Mouse (Mus musculus): Measurements from ENCODE around the gene Ttf1. TPM values are rescaled to one million over a fixed set of nuclear protein-coding genes. Genes with fewer than 3 reads are reported as not detected.
A peak's percentile ranks its signal among the peaks of the same experiment; 100 is the strongest.
"Not testable (repeated sequence)": the region's sequence is repeated elsewhere in the genome, so short reads cannot be mapped to it uniquely, and the experiment has no call there.

Ttf1 gene
- total RNA-seq, 2 experiments from 2014 or later = 12.0 to 13.9 TPM

DNA sequence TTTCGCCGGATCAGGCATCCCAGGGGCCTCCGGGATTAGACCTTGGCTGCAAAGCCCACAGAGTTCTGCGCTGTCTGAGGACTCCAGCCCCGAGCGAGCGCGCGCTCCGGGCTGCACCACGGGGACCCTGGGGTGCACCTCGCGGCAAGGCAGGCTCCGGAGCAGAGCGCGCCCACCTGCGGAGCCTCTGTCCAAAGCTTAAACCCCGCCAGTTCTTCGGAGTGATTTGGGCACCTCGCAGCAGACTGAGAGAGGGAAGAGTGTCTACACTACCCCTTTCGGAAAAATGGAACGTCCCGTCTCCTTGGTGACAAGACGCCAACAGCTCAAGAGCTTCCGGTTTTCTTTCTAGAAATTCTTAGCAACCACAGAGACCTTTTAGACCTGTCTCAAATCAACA, 5.1 kb upstream of the Ttf1 start, which contains the start of gene Cfap77:
Gene Cfap77, minus strand, starts transcription at position 76 of the 400 bp plus-strand sequence.
- peak; percentile 68 to 75 for DNase-seq

DNA sequence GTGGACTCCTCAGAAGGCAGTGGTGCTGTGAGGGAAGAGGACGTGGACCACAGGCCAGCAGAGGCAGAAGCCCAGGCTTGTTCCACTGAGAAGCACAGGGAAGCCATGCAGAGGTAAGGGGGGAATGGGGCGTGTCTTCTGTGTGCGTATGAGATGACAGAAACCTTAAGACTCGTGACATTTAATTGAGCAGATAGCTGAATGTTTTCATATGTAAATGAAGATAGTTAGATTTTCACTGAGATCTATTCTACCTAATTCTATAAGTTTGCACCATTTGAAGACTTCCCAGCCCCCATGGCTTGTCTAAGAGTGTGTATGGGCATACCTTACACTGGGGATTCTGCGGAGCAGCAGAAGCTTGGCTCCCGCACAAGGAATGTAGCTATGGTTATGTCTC, 5.7 kb downstream of the Ttf1 start:
- DNase-seq = no peak

DNA sequence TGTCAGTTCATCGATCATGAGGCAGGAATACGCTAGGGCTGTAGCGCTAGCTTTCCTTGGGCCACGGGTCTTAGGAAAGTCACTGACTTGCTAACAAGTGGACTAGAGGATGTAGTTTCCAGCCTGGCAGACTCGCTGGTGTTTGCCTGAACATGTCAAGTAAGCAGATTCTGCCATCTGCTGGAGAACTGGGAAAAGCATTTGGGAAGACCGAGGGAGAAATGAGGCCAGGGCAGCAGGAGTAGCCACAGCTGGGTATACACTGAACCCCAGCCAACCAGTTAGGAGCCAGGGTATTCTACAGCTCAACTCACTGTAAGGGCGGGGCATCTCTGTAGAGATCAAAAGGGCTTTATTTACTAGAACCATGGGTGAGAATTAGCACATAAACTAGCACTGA, 6.3 kb downstream of the Ttf1 start:
- peak in 1 of 2 experiments; percentile 24 for DNase-seq

DNA sequence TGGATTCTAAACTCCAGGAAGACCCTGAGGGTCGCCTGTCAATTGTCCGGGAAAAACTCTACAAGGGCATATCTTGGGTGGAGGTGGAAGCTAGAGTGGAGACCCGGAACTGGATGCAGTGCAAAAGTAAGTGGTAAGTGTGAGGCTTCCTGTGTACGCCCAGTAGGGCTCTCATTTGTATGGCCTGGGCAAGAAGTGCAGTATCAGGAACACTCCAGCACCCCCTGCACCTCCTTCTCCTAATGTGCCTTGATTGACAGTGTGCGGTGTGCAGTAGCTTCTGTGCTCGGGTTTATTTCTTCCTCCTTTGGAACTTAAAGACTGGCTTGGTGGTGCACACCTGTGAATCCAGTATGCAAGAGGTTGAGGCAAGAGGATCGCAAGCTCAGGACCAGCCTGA, 14.6 kb downstream of the Ttf1 start:
- no peak for DNase-seq

DNA sequence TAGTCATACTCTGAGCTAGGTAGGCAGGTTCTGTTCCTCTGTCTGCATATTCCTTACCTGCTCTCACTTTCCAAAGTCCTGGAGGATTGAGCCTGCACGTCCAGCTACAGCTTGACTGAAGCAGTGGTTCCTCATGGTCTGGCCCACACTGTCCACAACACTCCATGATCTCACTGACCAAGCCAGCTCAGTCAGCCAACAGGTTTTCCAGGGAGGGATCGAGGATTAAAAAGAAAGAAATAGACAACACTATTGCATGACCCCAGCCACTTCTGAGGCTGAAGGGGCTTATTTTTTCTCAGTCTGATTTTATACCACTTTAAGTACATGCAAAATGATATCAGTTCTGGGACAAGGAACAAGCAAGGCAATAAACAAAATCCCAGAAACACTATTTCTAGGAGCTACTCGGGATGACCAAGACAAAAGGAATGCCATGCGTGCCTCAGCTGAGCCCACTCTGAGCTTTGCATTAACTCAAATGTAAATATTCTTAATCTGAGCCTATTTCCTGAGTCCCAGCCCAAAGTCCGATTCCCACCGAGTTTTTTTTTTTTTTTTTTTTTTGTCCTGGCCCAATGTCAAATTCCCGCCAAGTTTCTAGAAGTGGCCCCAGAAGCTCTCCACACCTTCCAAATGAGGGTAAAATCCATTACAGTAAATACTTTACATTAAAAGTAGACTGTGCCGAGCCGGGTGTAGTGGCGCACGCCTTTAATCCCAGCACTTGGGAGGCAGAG, 15.4 kb downstream of the Ttf1 start:
- DNase-seq = no peak

DNA sequence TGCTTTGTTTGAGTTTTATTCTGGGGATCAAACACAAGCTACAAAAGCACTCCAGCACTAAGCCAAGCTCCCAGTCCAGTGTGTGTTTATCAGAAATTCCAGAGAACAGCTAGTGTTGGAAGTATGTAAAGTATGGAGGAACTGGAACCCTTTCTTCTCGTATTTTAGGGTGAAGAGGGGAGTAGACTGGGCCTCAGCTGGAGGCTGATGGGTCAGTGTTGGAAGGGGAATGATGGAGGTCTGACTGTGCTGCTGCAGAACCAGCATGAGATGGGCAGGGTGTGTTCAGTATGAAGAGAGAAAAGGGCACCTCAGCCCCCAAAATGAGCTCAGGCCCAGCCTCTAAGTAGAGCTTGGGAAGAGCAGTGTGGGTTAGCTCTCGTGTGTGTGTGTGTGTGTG, 16.2 kb downstream of the Ttf1 start:
- no peak for DNase-seq

DNA sequence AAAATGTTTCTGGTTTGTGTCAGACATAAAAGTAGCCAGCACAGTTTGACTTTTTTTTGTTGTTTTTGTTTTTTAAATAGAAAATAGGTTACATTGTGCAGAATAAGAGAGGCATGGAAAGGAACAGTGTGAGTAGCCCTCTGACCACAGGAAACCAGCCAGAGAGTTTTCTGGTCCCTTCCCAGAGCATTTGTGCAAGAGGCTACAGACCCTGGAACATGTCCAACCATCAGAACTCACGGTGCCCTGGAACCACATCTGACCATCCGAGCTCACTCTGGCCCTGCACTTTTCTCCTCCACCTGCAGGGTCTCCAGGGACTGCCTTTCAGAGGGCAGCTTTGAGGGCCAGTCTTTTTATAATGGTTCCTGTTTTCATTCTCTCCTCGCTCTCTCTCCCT, 21.9 kb downstream of the Ttf1 start:
- DNase-seq = peak in 1 of 2 experiments; percentile 23

DNA sequence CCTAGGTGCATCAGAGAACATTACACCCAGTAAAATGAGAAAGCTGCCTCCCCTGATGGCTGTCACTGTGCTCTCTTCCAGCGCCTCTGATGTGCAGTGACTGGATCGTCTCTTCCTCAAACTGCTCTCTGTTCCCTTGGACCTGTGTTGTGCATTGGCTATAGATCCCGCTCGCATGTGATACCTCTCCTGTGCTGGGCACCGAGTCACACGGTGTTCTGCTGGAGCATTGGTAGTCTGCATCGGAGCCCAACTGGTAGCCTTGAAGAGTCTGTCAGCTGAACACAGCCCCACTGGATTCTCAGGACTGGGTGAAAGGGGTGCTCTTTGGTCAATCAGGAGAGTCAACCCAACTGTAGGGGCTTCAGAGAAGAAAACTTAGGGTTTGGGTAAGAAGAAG, 26.0 kb downstream of the Ttf1 start:
- DNase-seq = no peak

DNA sequence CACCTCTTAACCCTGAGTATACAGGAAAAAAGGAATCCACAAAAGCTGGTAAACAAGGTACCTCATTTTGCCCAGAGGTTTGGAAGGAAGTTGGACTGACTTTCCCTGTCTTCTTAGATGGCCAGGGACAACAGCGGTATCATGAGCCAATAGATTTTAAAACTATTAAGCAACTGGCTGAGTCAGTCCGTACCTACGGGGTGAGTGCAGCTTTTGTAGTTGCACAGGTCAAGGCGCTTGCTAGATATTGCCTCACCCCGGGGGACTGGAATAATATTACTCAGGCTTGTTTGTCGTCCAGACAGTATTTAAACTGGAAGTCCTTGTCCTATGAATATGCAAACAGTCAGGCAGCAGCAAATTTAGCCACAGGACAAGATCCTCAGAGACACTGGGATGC, 29.2 kb downstream of the Ttf1 start:
- DNase-seq = peak; percentile 20 to 64

DNA sequence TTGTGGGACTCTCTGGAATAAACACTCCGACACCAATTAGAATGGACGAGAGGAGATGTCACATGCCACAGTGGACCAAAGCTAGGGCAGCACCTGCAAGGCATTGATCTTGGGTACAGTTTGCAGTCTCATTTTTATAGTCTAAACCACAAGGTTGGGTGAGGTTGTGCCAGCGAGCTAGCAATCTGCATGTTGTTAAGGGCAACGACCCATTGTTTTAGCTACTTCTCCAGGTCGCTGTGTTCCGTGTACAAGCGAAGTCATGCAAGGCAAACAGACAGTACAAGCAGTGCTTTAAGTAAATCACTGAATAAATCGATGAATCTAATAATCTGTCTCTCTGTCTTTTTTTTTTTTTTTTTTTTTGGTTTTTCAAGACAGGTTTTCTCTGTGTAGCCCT, 35.6 kb downstream of the Ttf1 start:
- DNase-seq = no peak

DNA sequence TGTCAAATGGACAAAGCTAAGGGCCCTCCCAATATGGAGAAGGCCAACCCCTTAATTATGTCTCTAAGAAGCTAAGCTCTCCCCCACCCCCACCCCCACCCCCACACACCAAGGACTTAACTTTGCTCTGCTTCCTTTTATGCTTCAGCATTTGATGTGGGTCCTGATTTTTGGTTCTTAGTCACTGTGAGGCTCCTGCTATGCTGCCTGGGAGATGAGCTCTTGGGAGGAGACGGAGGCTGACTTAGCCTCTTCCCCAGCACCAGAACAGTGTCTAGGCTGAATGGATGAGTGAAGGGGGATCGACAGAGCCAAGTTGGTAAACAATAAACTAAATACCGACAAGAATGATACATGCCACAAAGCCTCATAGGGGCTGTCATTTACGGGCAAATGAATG, 36.7 kb downstream of the Ttf1 start:
- no peak for DNase-seq

DNA sequence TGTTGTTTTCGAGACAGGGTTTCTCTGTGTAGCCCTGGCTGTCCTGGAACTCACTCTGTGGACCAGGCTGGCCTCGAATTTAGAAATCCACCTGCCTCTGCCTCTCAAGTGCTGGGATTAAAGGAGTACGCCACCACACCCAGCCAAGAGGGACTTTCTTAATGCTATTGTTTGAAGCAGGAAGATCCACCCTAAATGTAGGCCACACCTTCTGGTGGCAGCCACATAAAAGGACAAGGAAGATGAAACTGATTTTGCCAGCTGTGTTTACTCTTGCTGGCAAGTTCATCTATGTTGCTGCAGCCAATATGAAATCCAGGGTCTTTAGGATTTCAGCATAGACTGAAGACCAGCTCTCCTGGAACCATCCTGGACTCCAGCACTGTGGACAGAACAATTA, 37.4 kb downstream of the Ttf1 start:
- DNase-seq = no peak

DNA sequence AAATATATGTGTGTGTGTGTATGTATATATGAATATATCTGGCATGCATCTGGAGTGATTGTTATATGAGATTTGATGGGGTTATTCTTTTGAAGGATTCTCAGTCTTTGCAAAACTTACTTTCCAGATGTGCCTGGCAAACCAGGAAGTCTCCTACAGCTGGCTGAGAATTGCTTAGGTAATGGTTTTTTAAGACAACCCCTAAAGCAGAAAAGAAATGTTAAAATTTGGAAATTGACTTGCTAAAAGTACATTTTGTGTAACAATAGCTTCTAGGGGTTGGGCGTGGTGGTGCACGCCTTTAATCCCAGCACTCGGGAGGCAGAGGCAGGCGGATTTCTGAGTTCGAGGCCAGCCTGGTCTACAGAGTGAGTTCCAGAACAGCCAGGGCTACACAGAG, 37.9 kb downstream of the Ttf1 start:
- DNase-seq = not testable (repeated sequence)

DNA sequence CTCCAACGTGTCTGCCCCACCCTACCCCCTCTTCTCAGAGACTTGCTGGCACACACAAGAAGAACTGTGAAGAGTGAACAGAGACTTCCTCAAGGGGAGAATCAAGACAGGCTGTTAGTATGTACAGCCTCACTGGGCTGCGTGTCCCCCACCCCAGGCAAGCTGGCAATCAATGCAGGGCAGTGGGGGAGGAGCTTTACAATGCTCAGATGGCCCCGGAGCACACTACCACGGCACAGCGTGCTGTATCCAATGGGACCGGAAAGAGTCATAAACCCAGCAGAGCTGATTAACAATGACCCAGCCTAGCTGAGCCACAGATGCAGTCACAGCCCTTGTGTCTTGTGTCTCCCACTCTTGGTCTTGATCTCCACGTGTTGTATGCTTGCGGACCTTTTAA, 38.7 kb downstream of the Ttf1 start:
- no peak for DNase-seq

DNA sequence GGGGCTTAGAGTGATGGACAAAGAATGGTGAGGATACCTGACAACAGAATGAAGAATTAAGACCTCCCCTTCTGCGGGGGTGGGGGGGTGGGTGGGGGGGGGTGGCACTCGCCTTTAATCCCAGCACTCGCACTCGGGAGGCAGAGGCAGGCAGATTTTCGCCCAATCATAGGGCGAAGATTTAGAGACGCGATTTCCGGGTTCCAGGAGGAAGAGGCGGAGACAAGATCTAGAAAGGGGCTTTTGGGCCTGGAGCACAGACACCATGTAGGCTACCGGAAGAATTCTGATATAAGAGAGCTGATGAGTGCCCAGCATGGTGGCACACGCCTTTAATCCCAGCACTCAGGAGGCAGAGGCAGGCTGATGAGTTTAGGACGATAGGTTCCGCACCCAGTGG, 39.6 kb downstream of the Ttf1 start:
- no peak for DNase-seq

DNA sequence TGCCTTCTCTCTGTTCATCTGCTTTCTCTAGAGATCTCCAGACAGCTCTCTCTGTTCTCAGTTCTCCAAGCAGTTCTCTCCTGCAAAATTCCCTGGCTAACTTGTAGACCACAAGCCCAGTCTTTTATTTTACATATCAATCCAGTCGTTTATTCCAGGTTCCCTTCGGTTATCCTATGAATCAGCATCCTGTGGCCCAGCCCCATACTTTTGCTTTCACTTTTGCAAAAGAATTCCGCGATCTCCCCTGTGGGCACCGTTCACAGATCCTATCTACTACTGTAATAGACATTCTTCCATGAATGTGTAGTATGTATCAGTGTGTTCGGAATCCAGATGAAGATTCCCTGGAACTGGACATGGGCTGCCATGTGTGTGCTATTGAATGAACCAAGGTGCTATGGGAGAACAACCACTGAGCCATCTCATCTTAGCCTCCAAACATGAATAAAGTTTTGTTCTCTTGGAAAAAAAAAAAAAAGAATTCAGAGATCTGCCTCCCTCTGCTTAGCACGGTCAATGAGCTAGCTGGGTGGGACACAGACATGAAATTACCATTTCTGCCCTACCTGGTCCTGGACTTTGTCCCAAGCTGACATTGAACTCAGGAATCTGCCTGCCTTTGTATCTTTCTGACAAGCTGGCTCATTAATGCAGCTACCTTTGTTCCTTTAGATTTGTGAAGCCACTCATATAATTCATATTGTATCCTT, 40.9 kb downstream of the Ttf1 start:
- peak; percentile 14 to 41 for DNase-seq

DNA sequence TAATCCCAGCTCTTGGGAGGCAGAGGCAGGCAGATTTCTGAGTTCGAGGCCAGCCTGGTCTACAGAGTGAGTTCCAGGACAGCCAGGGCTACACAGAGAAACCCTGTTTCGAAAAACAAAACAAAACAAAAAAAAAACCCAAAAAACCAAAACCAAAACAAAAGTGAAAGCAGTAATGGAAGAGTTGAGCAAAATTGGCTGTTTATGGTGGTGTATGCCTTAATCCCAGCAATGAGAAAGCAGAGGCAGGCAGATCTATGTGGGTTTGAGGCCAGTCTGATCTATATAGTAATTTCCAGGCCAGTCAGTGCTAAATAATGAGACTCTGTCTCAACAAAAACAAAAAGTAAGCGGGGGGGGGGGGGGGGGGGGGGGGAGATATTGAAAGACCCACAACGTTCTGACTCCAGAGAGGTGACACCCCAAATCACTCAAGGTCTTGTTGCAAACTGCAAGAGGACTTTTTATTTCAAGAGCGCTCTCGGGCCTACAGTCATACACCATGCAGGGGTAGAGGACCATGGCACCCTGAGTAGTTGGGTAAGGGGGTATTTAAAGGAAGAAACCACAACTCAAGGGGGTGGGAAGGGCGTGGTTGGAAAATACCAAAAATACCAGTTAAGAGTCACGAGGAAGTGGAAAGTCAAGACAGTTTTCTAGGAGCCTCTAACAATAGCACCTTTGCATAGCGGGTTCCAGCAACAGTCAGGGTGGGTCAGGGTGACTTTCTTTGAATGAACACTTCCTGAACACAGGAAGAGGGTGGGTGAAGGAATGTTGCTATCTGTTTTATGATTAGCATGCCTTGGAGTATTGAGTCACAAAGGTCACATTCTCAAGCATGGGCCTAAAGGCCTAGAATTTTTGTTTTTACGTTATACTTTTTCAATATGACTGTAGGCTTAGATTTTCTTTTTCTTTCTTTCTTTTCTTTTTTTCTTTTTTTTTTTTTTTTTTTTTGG, 42.6 kb downstream of the Ttf1 start:
- DNase-seq = not testable (repeated sequence)

DNA sequence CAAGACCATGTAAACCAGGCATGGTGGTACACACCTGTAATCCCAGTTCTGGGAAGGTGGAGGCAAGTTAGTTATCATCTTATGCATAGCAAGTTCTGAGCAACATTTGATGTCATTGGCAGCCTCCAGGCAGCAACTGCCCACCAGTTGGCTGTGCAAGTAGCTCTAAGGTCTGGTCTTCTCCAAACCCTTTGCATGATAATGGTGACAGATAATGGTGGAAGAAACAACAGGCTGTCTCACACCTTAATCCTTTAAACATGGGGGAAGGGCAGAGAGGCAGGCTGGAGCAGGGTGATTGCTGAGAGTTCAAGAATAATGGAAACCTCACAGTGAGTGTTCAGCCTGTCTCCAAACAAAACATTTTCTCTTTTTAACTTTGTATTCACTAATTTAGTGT, 60.9 kb downstream of the Ttf1 start:
- DNase-seq = no peak

DNA sequence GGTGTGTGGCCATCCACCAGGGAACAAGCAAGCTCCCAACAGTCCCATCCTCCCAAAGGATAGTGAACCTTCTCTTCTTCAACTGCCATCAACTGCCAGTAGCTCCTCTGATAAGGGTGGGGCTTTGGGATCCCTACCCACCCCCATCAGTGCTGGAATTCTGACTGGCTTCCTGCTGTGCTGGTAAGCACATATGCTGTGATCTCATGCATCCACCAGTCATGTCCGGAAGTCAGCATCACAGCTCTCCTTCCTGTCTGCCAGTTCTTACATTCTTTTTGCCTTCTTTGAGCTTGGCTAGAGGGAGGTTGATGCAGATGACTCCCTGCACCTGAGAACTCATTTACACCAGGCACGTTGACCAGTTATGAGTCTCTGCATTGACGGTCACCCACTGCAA, 62.4 kb downstream of the Ttf1 start:
- no peak for DNase-seq

DNA sequence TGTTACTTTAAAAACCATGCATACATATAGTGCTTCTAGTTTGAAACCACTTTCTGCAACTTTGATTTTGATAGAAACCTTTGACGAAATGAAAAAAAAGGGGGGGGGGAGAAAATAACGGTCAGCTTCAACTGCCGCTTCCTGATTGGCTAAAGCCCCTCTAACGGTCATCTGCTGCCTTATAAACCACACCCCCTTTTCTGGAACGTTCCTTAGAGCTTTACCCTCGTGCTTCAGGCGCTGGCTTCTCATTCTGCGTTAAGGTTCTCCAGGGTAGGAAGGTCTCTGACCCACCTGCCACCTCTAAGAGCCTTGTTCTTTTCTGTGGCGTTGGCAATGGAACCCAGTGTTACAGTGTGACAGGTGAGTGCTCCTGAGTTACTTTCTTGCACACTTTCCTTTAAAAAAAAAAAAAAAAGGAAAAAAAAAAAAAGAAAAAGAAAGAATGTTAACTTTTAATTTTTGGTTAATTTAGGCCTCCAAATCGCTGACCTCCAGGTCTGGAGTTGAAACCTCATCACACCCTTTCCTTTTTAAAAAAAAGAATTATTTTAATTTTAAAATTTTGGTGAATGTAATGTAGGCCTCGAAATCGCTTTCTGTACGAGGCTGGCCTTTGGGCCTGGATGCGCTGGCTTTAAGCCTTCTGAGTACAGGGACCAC, 64.0 kb downstream of the Ttf1 start, which contains the start of gene Setx:
Gene Setx, plus strand, starts transcription at position 275 of the 663 bp plus-strand sequence.
- no peak for DNase-seq

DNA sequence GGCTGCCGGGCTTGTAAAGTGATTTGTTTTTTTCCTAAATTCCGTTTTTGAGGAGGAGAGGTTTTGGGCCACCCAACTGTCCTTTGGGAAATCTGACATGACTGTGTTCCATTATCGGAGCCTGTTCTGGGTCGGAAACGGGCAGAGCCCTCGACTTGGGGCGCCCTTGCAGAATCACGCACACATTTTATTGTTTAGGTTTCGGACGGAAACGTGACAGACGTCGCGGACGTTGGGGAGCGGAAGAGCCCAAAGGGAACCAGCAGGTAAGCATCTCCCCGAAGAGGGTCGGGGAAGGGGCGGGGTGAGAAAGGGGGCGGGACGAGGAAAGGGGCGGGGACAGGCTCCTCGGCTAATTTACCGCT, 64.5 kb downstream of the Ttf1 start:
- no peak for DNase-seq
